Mouse (Mus musculus): ENCODE data around the gene Pla1a. TPM values are rescaled to one million over a fixed set of nuclear protein-coding genes. Genes with fewer than 3 reads are reported as not detected.

Gene Pla1a
- polyA plus RNA-seq, 1 experiment: 13.9 TPM

DNA sequence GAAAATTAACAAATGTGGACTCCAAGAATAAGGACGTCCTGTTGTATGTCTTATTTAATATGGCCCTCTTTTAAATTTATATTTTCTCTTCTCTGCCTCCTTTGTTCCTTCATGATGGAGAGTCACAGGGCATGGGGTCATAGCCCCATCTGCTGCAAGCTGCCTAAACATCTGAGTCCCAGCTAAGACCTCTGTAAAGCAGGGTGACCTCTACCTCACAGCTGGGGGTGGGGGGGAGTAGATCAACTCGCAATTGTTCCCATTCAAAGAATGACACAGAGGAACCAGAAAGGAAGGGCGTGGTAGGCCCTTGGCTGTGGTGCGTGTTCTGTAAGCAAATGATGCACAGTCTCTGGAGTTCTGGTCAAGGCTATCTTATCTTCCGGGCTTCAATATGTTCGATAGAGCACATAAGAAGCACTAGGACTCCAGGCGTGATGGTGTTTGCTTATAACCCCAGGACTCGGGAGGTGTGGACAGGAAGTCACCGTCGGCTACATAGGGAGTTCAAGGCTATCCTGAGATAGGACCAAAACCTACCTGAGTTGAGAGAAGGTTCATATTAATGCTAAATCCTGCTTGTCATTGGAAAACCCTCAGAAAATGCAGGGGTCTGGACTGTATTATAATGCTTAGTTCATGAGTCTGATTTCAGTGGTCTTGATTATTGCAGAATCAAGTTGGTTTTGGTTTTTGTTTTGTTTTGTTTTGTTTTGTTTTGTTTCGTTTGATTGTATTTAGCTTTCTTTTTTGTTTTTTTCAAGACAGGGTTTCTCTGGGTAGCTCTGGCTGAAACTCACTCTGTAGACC, 39.0 kb upstream of the Pla1a start:
- H3K36me3 ChIP-seq (ENCODE audit: control insufficient read depth, insufficient read depth): peaks cover 24% of the 10 kb centered on the region
- TF ChIP-seq MAX (IDR thresholded peaks at IDR 0.05; ENCODE audit: low read depth) (no peak), MYOD1 (IDR thresholded peaks at IDR 0.05; ENCODE audit: control insufficient read depth in 1 of 3, insufficient read length in 2 of 3, low read depth in 2 of 3) (no peak), REST (IDR thresholded peaks at IDR 0.05; ENCODE audit: insufficient read depth, insufficient read length) (no peak), USF1 (IDR thresholded peaks at IDR 0.05; ENCODE audit: low read depth) (no peak)
- no peak overlapping the region for H3ac ChIP-seq (ENCODE audit: control insufficient read depth, insufficient read length)
- no peak overlapping the region for H3K4me2 ChIP-seq (ENCODE audit: low read depth)
- H3K4me3 ChIP-seq: no peak overlapping the region
- no peaks in the 10 kb centered on the region for H3K27me3 ChIP-seq (ENCODE audit: control insufficient read depth, insufficient read depth, insufficient read length)
- H3K79me2 ChIP-seq (ENCODE audit: control insufficient read depth, insufficient read depth): peaks cover 60% of the 10 kb centered on the region

DNA sequence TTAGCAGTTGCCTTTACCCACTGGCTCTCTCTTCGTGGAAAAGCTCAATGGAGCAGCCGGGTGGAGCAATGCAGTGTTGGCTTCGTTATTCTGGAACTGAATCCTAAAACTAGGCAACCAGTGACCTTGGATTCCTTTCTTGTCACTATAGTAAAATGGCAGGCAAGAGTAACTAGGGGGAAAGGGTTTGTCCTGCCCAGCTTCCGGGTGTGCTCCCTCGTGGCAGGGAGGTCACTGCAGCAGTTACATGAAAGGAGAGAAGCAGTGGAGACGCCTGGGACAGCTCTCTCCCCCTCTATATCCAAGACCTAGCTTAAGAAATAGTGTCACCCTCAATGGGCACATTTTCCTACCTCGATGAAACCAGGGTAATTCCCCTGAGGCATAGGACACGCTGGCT, 36.5 kb upstream of the Pla1a start:
- no peak overlapping the region for H3ac ChIP-seq (ENCODE audit: control insufficient read depth, insufficient read length)
- peaks cover 84% of the 10 kb centered on the region for H3K79me2 ChIP-seq (ENCODE audit: control insufficient read depth, insufficient read depth)
- H3K36me3 ChIP-seq (ENCODE audit: control insufficient read depth, insufficient read depth): peaks cover 22% of the 10 kb centered on the region
- H3K4me3 ChIP-seq: no peak overlapping the region
- no peaks in the 10 kb centered on the region for H3K27me3 ChIP-seq (ENCODE audit: control insufficient read depth, insufficient read depth, insufficient read length)
- no peak overlapping the region for H3K4me2 ChIP-seq (ENCODE audit: low read depth)
- no peak for TF ChIP-seq MYOD1 (IDR thresholded peaks at IDR 0.05; ENCODE audit: control insufficient read depth in 1 of 3, insufficient read length in 2 of 3, low read depth in 2 of 3)
- TF ChIP-seq SRF (IDR thresholded peaks at IDR 0.05; ENCODE audit: control insufficient read depth, insufficient read length, low read depth): no peak
- TF ChIP-seq MAX (IDR thresholded peaks at IDR 0.05; ENCODE audit: low read depth): no peak
- no peak for TF ChIP-seq MYOG (IDR thresholded peaks at IDR 0.05; ENCODE audit: control insufficient read depth in 1 of 3, insufficient read depth in 1 of 3, insufficient read length in 2 of 3, low read depth in 2 of 3)
- TF ChIP-seq REST (IDR thresholded peaks at IDR 0.05; ENCODE audit: insufficient read depth, insufficient read length): no peak

DNA sequence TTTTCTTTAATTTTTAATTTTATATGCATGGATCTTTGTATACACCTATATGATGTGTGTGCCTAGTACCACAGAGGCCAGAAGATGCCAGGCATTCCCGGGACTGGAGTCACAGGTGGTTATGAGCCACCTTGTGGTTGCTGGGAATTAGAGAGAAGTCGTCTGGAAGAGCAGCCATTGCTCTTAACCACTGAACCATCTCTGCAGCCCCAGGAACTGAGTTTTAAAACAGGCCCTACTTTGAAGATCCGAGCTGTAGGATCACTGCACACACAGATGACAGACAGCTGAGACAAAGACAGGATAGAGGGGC, 35.7 kb upstream of the Pla1a start:
- TF ChIP-seq MYOG (IDR thresholded peaks at IDR 0.05; ENCODE audit: control insufficient read depth in 1 of 3, insufficient read depth in 1 of 3, insufficient read length in 2 of 3, low read depth in 2 of 3): no peak
- no peak for TF ChIP-seq SRF (IDR thresholded peaks at IDR 0.05; ENCODE audit: control insufficient read depth, insufficient read length, low read depth)
- no peak for TF ChIP-seq E2F4 (IDR thresholded peaks at IDR 0.05; ENCODE audit: insufficient read depth)
- TF ChIP-seq USF1 (IDR thresholded peaks at IDR 0.05; ENCODE audit: low read depth): no peak
- TF ChIP-seq POLR2A (IDR thresholded peaks at IDR 0.05; ENCODE audit: insufficient read length, low read depth): no peak
- no peak for TF ChIP-seq REST (IDR thresholded peaks at IDR 0.05; ENCODE audit: insufficient read depth, insufficient read length)
- TF ChIP-seq POLR2AphosphoS2 (IDR thresholded peaks at IDR 0.05; ENCODE audit: insufficient read length, low read depth): no peak
- TF ChIP-seq CEBPB (IDR thresholded peaks at IDR 0.05; ENCODE audit: insufficient read depth, poor library complexity, severe bottlenecking): no peak
- TF ChIP-seq MYOD1 (IDR thresholded peaks at IDR 0.05; ENCODE audit: control insufficient read depth in 1 of 3, insufficient read length in 2 of 3, low read depth in 2 of 3): no peak
- TF ChIP-seq TCF3 (IDR thresholded peaks at IDR 0.05; ENCODE audit: insufficient read length, low read depth): no peak
- no peak for TF ChIP-seq MAX (IDR thresholded peaks at IDR 0.05; ENCODE audit: low read depth)
- no peak for TF ChIP-seq TCF12 (IDR thresholded peaks at IDR 0.05; ENCODE audit: insufficient read depth, poor library complexity, severe bottlenecking)
- H3K4me3 ChIP-seq: no peak overlapping the region
- H3K79me2 ChIP-seq (ENCODE audit: control insufficient read depth, insufficient read depth): peaks cover 91% of the 10 kb centered on the region
- no peak overlapping the region for H3K4me2 ChIP-seq (ENCODE audit: low read depth)
- no peak overlapping the region for H3ac ChIP-seq (ENCODE audit: control insufficient read depth, insufficient read length)
- H3K27me3 ChIP-seq (ENCODE audit: control insufficient read depth, insufficient read depth, insufficient read length): no peaks in the 10 kb centered on the region
- peaks cover 14% of the 10 kb centered on the region for H3K36me3 ChIP-seq (ENCODE audit: control insufficient read depth, insufficient read depth)

DNA sequence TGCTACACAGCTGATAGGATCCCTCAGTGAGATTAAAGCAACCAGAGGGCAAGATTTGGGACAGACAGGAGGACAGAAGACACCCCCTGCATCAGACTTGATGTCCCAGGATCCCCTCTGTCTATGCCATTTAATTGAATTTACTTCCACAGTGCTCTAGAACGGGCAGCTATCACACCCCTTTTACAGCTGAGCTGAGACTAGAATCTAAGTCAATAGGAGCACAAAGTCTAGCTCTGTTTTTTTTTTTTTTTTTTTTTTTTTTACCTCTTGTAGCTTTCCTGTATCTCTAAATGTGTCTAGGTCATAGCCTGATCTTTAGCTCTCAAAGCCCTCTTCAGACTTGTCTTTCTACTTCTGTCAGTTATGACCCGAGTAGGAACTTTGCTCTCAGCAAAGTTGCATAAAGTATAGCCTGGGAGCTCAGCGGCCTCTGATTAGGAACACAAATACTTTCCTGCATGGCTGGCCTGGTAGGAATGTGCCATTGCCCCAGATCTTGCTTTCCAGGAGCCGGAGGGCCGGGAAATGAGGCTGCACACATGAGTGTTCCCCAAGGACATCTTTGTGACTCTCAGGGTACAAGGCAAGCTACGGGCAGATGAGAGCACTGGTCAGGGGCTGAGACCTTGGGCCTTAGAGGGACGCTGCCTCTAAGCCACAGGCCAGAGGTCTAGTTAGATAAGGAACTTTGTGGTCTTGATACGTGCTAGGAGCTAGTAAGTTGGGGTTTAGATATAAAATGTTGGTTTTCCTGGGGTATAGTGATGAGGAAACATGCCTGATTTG, 35.2 kb upstream of the Pla1a start:
- Histone ChIP-seq H3K79me2 (ENCODE audit: control insufficient read depth, insufficient read depth) (peaks cover 94% of the 10 kb centered on the region), H3K27me3 (ENCODE audit: control insufficient read depth, insufficient read depth, insufficient read length) (no peaks in the 10 kb centered on the region), H3K36me3 (ENCODE audit: control insufficient read depth, insufficient read depth) (peaks cover 13% of the 10 kb centered on the region), H3K4me3 (no peak overlapping the region), H3ac (ENCODE audit: control insufficient read depth, insufficient read length) (no peak overlapping the region), H3K4me2 (ENCODE audit: low read depth) (no peak overlapping the region)
- no peak for TF ChIP-seq REST (IDR thresholded peaks at IDR 0.05; ENCODE audit: insufficient read depth, insufficient read length)
- TF ChIP-seq SRF (IDR thresholded peaks at IDR 0.05; ENCODE audit: control insufficient read depth, insufficient read length, low read depth): no peak
- TF ChIP-seq TCF3 (IDR thresholded peaks at IDR 0.05; ENCODE audit: insufficient read length, low read depth): no peak
- TF ChIP-seq CEBPB (IDR thresholded peaks at IDR 0.05; ENCODE audit: insufficient read depth, poor library complexity, severe bottlenecking): no peak
- no peak for TF ChIP-seq E2F4 (IDR thresholded peaks at IDR 0.05; ENCODE audit: insufficient read depth)

Measured in myocyte (in vitro differentiated cells).